Mouse (Mus musculus) CD4-positive, CD25-positive, alpha-beta regulatory T cell (primary cell): ENCODE results near the gene 1700123L14Rik. TPM values are rescaled to one million over a fixed set of nuclear protein-coding genes. Genes with fewer than 3 reads are reported as not detected.

ENCODE experiments used
- polyA plus RNA-seq: library from polyadenylated mRNA; unstranded; fragments of 100-300 nt; shearing (Covaris generic); gene quantifications from one replicate; pipeline ENCODE4 v1.2.1, GENCODE M21; 2017

1700123L14Rik gene
- polyA plus RNA-seq: not detected

GRCm38 (mm10) chr6:96165818-96166379 is at the start of gene 1700123L14Rik:
1700123L14Rik (minus strand) TSS chr6:96166243.

Other genes starting within 250 kb of the 1700123L14Rik start
- not detected for gene Fam19a1, start 53.1 kb downstream of the 1700123L14Rik start, polyA plus RNA-seq